ENCODE assay signal across 8 mouse cellular contexts in the genomic region with DNA sequence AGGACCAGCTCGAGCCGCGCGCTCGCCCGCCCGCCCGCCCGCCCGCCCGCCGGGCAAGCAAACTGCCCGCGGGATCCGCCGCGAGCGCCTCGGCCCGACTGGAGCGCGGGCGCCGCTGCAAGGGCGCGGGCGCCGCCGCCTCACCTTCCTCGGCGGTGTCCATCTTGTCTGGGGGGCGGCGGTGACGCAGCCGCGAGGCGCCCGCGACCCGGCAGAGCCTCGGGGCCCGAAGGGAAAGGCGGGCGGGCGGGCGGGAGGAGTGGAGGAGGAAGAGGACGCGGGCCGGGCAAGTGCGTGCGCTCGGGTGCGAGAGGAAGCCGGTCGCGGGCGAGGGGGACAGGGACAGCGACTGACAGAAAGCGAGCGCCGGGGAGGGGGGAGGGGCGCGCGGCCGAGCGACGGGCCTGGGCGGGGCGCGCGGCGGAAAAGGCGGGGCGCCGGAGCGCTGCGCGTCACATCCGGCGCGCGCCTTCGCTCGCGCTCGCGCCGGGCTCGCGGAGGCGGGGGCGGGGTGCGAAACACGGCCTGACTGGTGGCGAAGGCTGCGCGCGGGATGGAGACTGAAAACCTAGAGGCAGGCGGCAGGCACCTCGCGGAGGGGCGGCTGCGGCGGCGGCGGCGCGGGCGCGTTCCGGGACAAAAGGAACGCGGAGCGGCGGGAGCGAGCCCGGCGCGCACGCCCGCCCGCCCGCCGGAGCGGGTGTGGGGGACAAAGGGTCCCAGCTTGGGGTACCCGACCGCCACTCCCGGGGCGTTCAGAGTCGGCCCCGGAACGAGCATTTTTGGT. TPM values are rescaled to one million over a fixed set of nuclear protein-coding genes. Genes with fewer than 3 reads are reported as not detected.
A peak's percentile ranks its signal among the peaks of the same experiment; 100 is the strongest.
DNase-seq lines count a peak whose midpoint lies in the region; ATAC-seq lines count a peak whose summit lies in the region.

A gene (minus strand): TSS at position 395 of the 787 bp plus-strand sequence.

- 0 out of 2 replicates have a peak, but pooled peaks cover 3% of the 10 kb centered on the region for H3K9me3 ChIP-seq in hindbrain, embryonic 12.5 days (replicated peaks)

- peak within 1 kb of the TSS; percentile 97 for H3K9ac ChIP-seq in hindbrain, embryonic 12.5 days

- peak; percentile 96 for DNase-seq in NIH3T3 (ENCODE audit: low read depth)
- peak; percentile 97 to 98 for DNase-seq in cerebellum, postnatal 10 days
- DNase-seq in frontal cortex, postnatal 14 days (ENCODE audit: low spot score in 2 of 2), result peak; percentile 84 to 88
- peak; percentile 88 to 93 for DNase-seq in layer of hippocampus, postnatal 14 days (ENCODE audit: low spot score in 2 of 2)
- peak; percentile 92 for DNase-seq in lung, postnatal 10 days
- DNase-seq in ovary, postnatal 14 days (ENCODE audit: low spot score), result peak; percentile 83
- DNase-seq in thymus, postnatal 10 days (ENCODE audit: low spot score in 2 of 2), result peak; percentile 90 to 91

- WGBS in hindbrain, embryonic 12.5 days, result under 1% methylated on average over 99 of the region's 132 CpGs

- peak within 1 kb of the TSS; percentile 96 for H3K4me3 ChIP-seq in hindbrain, embryonic 12.5 days

- no peaks in the 10 kb centered on the region for H3K27me3 ChIP-seq in hindbrain, embryonic 12.5 days

- H3K4me1 ChIP-seq in hindbrain, embryonic 12.5 days, result peaks cover 26% of the 10 kb centered on the region

- no peaks in the 10 kb centered on the region for H3K36me3 ChIP-seq in hindbrain, embryonic 12.5 days

- H3K4me2 ChIP-seq in hindbrain, embryonic 12.5 days (replicated peaks), result peak within 1 kb of the TSS; percentile 71

- ATAC-seq in hindbrain, embryonic 12.5 days (ENCODE audit: low FRiP score), result peak; percentile 93

- H3K27ac ChIP-seq in hindbrain, embryonic 12.5 days, result peak within 1 kb of the TSS; percentile 100

RNA-seq across cellular contexts. Expression of the gene that starts here (rescaled TPM):
- polyA plus RNA-seq in hindbrain, embryonic 12.5 days (2016; fragmentation: Nextera tagmentation; extraction: Ambion mirVana), result 67.5 and 70.9 TPM in 2 replicates
- 100 to 1,000 TPM; 203 to 213 TPM for total RNA-seq in layer of hippocampus, postnatal 14 days (2021)

Comparison
In these comparisons a context has a peak if more than half of its experiments do, and no peak if none do; other contexts are left out.
1. Peak in every context shown above with its lines: DNase-seq, ATAC-seq, H3K4me3 ChIP-seq and H3K27ac ChIP-seq.